Mouse (Mus musculus): ENCODE results near the gene Nkiras2.

DNA sequence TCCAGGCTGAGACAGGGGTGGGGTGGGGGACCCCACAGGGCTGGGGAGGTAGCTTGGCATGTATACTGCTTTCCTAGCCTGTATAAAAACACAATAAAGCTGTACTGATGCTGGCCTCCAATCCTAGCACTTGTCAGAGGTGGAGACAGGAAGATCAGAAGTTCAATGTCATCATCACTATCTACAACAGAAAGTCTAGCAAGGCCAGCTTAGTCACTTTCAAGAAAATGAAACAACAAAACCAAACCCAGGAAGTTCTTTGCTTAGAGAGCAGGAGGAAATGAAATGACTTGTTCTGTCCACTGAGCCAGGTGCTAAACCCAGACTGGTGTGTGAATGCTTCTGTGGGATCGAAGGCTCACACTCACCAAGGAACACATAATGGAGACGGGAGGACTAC, 30.6 kb upstream of the Nkiras2 start:
- TF ChIP-seq EP300 (IDR thresholded peaks at IDR 0.05) (no peak), CTCF (IDR thresholded peaks at IDR 0.05) (no peak)

Measured in lung, postnatal 0 days (tissue).